Mouse (Mus musculus) liver, postnatal 0 days (tissue): Measurements from ENCODE around the gene Atp5g1.

Source experiments
- CTCF ChIP-seq: sonication (generic); IDR thresholded peaks from 2 replicates; pipeline ENCODE4 v1.5.1; 2016; ENCODE audit warnings: antibody characterized with exemption, low read depth
- EP300 ChIP-seq: IDR thresholded peaks from 2 replicates; pipeline ENCODE4 v1.6.1; 2016; ENCODE audit warnings: antibody characterized with exemption, low read depth, mild to moderate bottlenecking

- TF ChIP-seq CTCF (no peak), EP300 (no peak)
These were observed 38.0 kb downstream of the Atp5g1 start for GRCm38 (mm10) chr11:96037499-96037898.
